Mouse (Mus musculus) embryo, embryonic 9.5 days (tissue): ENCODE measurements around the gene Naaladl1.

Source experiments
- DNase-seq: peaks from one replicate; pipeline ENCODE4 v3.0.0-alpha.2; 2017; ENCODE audit errors: extremely low spot score

Gene Naaladl1

DNA sequence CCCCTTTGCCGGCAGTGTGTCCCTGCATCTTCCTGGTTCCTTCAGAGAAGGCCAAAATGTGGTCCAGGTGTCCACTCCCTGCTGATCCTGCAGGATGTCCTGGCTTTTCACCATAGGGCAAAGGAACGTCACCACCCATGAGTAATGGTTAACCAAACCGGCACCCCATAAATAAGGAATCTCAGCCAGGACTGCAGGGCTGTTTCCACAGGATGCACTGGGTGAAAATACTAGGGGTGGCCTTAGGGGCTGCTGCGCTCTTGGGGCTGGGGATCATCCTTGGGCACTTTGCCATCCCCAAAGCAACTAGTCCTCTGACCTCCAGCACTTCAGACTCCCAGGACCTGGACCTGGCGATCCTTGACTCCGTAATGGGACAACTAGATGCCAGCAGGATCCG is at the start of gene Naaladl1:
Gene Naaladl1, plus strand, starts transcription at position 197 of the 400 bp plus-strand sequence.
- no peak for DNase-seq

DNA sequence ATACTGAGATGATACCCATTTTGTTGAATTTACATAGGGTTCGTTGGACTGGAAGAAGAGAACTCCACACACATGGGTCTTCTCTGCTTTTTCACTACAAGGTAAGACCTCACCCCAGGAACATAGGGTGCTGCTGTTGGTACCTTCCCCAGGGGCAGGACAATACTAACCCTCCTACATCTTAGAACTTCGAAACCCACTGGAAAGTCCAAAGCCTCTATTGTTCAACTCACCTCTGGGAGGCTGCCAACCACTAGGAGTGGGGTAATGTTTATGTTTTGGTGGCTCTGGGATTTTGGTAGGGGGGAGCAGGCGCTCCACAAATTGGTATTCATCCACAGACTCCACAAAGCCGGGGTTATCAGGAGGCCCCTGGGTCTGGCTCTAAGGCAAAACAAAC is 48.9 kb upstream of the Naaladl1 start:
- DNase-seq = no peak

DNA sequence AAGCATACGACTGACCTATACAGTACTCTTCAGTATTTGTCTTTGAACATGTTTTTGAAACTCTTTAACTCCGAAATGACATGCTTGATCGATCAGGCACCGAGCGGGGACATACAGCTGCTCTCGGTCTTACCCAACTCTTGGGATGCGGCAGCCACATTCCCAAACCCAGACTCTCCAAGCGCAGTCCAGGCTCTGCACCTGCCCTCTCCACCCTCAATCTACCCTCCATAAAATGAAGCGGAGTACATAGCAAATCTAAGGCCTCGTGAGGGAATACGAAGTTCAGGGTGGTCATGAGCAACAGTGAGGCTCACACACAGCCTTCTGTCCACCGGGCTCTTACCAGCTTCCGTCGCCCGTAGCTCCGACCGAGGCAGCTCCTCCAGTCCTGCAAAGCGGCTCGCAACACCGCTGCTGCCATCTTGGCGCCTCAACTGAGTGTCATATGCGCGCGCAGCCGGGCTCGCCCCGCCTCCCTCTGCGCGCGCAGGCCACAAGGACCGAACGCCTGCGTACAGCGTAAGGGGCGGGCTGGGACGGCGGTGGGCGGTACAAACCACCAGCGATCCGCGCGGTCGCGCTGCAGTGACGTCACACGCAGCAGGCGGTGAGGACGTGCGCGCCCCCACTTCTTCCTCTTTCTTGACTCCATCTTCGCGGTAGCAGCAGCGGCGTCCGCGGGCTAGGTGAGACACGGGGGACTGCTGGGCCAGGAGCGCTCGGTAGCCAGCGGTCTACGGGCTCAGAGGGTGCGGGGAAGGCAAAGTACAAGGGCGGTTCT is 48.1 kb upstream of the Naaladl1 start, which contains the start of the genes Mrpl49 and Fau:
Gene Mrpl49, minus strand, starts transcription at position 473 of the 784 bp plus-strand sequence.
Gene Fau, plus strand, starts transcription at position 532 of the 784 bp plus-strand sequence.
- peak; percentile 98 for DNase-seq

DNA sequence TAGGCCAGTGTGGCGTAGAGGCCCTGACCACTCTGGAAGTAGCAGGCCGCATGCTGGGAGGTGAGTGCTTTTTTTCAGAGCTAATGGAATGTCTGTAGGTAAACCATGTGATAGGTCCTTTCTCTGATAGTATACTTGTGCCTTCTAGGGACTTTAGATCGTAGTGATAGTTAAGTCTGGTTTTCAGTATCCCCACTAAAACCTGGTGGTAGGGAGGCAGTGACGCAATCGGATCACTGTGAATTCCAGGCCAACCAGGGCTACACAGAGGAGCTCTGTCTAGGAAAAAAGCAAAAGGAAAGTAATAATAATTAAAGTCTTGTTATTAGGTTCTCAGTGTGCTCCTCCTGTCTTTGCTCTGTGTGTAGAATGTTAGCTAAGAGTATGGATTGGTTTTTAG is 47.1 kb upstream of the Naaladl1 start:
- no peak for DNase-seq

DNA sequence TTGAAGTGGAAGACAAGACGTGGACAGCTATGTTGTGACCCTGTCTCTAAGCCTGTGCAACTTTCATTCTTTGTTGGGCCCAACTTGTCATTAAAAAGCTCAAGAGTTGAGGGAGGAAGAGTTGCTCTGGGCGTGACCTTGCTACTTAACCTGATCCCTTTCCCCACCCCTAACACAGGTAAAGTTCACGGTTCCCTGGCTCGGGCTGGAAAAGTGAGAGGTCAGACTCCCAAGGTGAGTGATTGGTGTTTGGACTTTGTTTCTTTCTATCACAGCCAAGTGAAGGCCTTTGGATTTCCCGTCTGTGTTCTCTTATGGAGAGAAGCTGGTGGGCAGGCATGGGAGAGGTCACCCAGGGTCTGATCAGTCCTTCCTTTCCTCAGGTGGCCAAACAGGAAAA is 46.6 kb upstream of the Naaladl1 start:
- no peak for DNase-seq

DNA sequence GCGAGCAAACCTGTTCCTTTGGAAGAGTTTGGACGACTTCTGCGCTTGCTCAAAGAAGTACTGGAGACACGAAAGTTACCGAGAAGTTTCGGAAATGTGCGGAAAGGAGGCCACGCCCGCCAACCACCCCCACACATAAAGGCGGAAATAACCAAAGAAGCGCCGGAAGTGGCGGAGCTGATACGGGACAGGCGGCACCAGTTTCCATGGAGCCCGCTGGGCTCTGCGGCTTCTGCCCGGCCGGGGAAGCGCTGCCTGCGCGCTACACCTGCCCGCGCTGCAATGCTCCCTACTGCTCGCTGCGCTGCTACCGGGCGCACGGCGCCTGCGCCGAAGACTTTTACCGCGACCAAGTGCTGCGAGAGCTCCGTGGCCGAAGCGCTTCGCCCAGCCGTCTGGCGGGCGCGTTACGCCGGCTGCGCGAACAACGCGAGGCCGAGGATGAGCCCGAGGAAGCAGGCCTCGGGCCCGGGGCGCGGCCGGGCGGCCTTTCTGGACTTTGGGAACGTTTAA is 44.5 kb upstream of the Naaladl1 start, which contains the start of gene Znhit2:
Gene Znhit2, plus strand, starts transcription at position 172 of the 513 bp plus-strand sequence.
- peak; percentile 91 for DNase-seq

DNA sequence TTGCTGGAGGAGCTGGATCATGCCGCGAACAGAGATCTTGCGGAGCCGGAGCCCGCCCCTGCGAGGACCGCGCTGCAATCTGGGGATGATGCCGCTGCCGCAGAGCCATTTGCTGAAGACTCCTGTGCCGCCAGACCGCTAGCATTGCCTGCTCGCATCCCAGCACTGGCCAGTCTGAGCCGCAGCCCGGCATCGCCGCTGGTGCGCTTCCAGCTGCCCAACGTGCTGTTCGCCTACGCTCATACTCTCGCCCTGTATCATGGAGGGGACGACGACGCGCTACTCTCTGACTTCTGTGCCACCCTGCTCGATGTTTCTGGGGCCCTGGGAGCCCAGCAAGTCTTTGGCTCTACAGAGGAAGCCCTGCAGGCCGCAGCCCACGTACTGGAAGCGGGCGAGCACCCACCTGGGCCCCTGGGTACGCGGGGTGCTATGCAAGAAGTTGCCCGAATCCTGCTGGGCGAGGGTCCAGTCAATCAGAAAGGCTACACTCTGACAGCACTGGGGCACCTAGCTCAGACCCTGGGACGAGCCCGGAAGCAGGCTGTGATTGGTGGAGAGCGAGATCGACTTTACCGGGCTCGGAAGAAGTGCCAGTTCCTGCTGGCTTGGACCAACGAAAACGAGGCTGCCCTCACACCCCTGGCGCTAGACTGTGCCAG is 43.8 kb upstream of the Naaladl1 start:
- peak; percentile 42 for DNase-seq

DNA sequence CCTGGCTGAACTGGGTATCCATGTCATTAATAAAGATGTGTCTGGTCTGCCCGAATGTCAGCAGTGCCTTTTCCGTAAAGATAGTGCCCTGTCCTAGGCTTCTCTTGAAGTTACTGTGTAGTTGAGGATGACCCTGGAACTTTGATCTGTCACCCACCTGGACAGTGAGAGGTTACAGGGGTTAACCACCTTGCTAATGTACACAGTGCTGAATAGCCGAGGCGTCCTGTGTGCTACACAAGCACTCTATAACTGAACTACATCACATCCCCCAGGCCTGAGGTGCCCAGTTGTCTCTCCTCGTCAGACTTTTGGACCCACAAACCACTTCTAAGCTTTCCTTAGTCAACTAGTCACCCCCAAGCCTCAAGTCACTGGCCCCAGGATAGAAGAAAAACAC is 43.2 kb upstream of the Naaladl1 start:
- no peak for DNase-seq

DNA sequence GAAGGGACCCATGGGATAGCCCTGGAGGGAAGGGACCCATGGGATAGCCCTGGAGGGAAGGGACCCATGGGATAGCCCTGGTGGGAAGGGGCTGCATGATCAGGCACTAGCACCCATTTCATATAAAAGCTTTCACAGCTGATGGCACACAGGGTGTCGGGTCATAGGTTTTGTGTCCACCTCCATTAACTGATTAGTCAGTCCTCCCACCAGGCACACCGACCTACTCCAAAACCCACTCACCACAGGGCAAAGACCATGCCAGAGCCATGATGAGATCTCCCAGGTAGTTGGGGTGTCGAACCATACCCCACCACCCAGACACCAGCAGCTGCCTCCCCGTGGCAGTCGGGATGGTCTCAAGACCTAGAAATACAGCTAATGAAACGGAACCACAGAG is 42.5 kb upstream of the Naaladl1 start:
- DNase-seq = no peak

DNA sequence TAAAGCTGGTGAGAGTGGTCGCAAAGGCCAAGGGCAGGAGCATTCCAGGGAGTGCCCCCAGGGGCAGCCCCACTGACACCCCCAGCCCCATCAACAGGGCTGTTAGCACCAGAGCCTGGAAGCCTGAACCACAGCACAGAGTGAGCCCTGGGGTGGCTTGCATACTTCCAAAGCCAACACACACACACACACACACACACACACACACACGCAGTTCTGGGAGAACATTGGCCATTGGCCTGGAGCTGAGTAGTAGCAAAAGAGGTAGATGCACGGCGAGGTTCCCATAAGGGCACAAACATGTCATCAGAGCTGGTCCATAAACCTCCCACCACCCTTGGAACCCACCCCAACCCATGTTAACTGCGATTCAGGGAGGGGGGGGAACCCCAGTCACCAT is 39.0 kb upstream of the Naaladl1 start:
- no peak for DNase-seq

DNA sequence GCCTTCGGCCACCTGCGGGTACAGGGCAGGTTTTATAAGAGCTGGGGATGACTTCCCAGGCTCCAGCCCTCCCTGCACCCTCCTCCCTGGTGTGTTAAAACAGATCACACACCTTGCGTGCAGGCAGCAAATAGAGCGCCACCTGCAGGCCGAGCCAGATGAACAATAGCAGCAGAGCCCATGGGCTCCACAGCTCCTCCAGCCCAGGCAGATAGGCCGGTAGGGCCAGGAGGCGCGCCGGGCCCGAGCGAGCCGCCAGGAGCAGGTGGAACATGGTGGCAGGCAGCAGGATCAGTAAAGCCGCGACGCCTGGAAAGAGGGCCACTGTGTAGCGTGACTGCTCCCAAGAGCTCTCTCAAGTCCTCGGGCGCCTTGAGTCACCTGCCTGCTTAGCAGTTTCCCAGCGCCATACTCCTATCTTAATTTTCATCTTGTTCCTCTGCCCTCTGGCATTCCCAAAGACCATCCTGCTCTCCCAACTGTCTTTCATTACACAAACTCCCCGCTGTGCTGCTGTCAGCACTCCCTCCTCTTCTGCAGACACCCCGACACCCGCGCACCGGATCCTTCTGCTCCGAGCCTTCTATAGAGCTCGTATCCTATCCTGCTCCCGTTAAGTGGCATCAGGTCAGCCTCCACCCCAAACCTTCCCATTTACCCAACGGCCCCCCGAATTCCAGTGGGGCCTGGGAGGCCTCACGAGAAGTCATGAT is 38.4 kb upstream of the Naaladl1 start:
- peak; percentile 87 for DNase-seq

DNA sequence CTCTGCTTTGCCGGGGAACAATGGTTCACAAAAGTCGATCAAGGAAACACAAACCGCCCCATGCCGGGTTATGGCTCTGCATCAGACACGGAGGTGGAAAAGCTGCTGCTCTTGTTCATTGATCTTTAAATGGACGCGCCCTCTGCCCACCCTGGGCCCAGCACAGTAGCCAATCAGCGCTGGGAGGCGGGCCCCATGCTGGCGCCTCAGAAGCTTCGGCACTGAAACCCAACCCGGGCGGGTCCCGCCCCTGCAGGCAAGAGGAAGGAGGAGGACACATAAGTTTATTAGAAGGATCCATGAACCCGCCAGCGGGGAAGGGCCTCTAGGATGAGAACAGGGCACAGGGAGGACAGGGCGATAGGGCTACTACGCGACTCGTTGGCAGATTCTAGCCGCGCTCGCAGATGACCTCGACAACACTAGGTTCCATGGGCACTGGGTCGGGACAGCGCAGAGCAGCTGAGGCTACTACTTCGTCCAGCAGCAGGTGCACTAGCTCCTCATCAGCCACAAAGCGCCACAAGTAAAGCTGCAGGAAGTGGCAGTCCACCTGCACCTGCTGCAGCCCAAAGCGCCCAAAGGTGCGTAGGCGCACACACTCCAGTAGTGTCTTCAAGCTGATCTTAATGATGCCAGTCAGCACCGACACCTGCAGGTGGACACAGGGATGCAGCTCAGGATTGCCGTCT is 37.7 kb upstream of the Naaladl1 start, which contains the start of gene Tm7sf2:
Gene Tm7sf2, minus strand, starts transcription at position 650 of the 692 bp plus-strand sequence.
- peak; percentile 89 for DNase-seq

DNA sequence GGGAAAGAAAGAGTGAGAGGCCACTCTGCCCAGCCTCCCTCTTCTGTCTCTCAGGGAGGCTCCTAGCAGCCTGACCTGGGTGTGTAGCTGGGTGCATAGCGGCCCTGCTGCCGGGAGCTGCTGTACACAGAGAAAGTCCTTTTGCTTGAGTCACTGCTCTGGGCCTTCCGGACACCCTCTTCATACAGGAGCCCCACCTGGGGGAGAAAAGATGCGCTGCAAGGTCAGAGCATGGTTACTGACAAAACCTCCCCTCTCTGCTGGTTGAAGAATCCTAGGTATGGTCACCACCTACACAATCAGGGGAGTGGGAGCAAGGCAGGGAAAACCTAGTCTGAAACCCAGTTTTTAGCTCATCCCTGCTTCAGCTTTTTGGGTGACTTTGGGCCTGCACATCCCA is 36.6 kb upstream of the Naaladl1 start:
- no peak for DNase-seq

DNA sequence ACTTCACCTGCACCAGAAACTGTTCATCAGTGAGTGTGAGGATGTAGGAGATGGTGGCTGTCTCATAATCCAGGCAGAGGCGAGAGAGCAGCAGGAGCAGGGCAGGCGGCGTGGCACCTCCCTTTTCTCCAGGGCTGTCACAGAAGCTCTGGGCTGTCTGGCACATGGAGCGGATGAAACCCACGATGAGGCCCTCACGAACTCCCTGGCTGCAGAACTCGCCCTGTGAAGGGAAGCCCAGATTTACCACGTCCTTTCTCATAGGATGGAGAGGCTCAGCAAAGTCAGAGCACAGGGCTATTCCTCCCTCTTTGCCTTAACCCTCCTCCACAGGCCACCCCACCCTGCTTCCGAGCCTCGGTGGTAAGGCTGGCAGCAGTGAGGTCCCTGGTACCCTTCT is 35.7 kb upstream of the Naaladl1 start:
- no peak for DNase-seq

DNA sequence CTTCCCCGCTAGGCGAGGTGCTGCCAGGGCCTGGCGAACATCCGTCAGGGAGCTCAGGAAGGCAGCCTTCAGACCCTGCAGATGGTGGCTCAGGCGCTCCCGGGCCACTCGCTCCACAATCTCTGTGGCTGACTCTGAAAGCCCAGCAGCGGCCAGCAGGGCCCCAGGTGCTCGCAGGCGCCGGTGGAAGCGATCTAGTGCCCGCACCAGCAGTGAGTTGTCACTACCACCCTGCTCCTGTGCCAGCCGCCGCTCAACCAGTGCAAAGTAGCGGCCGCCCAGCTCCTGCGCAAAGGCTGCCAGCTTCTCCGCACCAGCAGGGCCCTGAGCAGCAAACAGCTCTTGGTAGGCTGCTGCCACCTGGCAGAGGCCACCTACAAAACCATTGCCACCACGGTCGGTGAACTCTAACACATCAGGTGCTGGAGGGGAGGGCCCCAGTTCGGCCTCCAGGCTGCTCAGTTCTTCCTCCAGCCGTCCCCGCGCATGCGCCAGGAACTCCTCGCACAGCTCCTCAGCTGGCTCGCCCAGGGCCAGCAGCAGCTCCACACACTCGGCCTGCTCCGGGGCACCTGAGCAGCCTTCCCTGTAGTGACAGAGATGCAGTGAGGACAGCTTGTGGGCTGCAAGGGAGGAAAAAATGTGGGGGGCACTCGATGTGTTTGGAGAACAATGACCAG is 34.9 kb upstream of the Naaladl1 start:
- DNase-seq = no peak

DNA sequence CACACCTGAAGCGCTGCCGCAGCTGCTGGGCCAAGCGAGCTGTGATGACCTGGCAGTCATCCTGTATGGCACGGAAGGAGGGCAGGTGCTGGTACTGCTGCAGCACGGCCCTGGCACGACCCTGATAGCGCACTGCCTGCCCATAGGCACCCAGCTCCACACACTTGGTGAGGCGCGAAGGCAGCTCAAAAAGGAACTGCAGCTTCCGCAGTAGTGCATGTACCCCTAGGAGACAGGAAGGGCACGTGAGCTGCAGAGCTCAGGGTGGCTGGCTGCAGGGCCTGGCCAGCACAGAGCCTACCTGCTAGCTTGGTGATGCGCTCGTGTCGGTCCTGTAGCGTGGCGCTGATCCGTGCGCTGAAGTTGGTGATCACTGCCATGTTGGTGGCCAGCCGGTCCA is 34.3 kb upstream of the Naaladl1 start:
- no peak for DNase-seq

DNA sequence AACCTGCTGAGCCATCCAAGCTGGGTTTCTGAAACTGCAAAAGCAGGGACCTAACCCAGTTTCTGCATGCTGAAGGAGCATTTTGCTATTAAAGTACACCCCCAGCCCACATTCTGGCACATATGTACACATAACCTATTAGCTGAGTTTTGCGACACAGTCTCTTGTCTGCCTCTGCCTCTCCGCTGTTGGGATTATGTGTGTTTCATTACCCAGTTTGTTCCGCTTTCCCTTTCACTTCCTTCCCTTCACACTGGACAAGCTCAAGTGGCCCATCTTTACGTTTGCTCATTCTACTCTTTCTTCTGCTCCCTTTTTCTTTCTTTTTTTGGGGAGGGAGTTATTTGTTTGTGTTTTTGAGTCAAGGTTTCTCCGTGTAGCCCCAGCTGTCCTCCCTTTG is 31.7 kb upstream of the Naaladl1 start:
- DNase-seq = no peak

DNA sequence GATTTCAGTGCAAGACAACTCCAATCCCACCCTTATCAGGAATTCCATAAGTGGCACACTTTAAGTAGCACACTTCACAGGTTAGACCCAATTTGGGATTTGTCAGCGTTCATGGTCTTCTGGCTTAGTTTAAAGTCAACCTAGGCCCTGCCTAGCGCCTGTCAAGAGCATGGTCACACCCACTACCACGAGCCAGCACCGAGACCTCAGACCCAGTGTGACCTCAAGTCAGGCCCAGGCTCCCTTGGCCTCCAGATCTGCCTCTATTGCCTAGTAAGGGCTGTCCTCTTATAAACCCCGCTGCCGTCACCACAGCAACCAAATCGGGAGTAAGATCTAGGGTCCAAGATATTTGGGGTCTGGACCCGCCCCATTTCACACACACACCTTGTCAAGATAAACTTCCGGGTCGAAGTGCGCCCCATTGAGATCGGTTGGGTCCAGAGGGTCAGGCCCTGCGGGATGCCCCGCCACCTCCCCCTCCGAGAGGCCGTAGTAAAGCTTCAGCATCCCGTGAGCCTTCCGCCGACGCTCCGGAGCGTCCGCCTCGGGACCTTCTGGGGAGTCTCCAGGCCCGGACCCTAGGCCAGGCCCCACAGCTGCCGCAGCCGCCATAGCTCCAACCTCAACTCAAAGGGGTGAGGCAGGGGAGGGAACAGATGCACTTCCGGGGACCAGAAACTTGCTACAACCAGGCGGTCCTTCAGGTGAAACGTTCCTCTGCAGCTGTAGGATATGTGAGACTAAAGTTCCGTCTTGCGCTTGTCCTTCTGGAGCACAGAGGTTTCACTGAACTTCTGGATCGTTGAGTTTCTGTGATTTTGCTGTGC is 28.8 kb upstream of the Naaladl1 start, which contains the start of gene Vps51:
Gene Vps51, minus strand, starts transcription at position 668 of the 830 bp plus-strand sequence.
- DNase-seq = peak; percentile 91

DNA sequence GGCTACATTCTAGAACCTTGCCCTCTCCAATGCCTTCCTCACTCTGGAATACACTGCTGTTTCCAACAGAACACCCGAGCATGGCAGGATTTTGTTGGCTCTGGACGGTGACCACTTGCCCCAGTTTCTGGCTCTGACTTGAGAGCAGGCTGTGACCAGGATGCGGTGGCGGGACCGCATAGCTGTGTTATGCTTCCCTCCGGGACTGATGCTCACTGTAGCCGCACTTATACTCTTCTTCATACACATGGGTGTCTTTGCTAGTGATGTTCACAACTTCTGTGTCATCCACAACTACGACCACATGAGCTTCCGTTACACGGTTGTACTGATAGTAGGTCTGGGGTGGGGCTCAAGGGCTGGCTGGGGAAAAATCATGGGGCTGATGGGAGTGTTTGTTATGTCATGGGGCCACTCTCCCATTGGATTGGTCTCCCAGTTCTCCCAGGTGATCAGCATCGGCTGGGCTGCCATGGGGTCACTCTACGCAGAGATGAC is 25.6 kb upstream of the Naaladl1 start, which contains the start of gene Tmem262:
Gene Tmem262, plus strand, starts transcription at position 51 of the 498 bp plus-strand sequence.
- DNase-seq = no peak

DNA sequence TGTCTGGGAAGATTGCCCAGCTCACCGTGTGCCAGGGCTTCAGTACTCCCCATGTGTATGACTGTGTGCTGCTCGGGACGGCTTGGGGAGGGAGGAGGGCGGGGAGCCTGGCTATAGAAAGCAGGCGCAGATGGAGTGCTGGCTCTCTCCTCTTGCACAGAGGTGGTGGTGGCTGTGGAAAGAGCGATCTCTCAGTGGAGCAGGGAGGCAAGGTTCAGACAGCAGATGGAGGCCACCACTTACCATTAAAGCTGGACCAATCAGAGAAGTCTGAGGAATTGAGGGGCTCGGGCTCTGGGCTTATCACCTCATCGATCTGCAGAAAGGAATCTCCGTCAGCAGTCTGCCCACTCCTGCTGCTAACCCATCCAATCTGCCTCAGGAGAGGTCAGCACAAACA is 23.4 kb upstream of the Naaladl1 start, which contains the start of gene Gm28374:
Gene Gm28374, minus strand, starts transcription at position 101 of the 400 bp plus-strand sequence.
- no peak for DNase-seq
